Mouse (Mus musculus) neural tube, embryonic 12.5 days (tissue): ENCODE measurements around the gene Uaca. TPM values are rescaled to one million over a fixed set of nuclear protein-coding genes. Genes with fewer than 3 reads are reported as not detected.
A peak's percentile ranks its signal among the peaks of the same experiment; 100 is the strongest.

Experiments
- ATAC-seq: fragments of 200-750 bp; cut with Nextera tagmentation; 2 replicates; pipeline ENCODE4 v1.8.0; 2017; ENCODE audit warnings: low read depth, mild to moderate bottlenecking, moderate TSS enrichment, moderate library complexity; ENCODE audit not compliant: low FRiP score
- H3K27ac ChIP-seq: fragments of 300-500 bp; sonication (generic); 2 replicates; pipeline ENCODE4 v1.5.1; 2016
- H3K27me3 ChIP-seq: fragments of 300-500 bp; sonication (generic); replicated peaks from 2 replicates; pipeline ENCODE4 v1.6.1; 2016; ENCODE audit warnings: mild to moderate bottlenecking
- H3K36me3 ChIP-seq: fragments of 300-500 bp; sonication (generic); 2 replicates; pipeline ENCODE4 v1.6.1; 2016; ENCODE audit warnings: mild to moderate bottlenecking
- H3K4me1 ChIP-seq: fragments of 300-500 bp; sonication (generic); 2 replicates; pipeline ENCODE4 v1.6.1; 2016
- H3K4me2 ChIP-seq: fragments of 300-500 bp; sonication (generic); replicated peaks from 2 replicates; pipeline ENCODE4 v1.6.1; 2016; ENCODE audit warnings: mild to moderate bottlenecking
- H3K4me3 ChIP-seq: fragments of 300-500 bp; sonication (generic); 2 replicates; pipeline ENCODE4 v1.5.1; 2016
- H3K9ac ChIP-seq: fragments of 300-500 bp; sonication (generic); 2 replicates; pipeline ENCODE4 v1.6.1; 2016; ENCODE audit warnings: mild to moderate bottlenecking
- H3K9me3 ChIP-seq: fragments of 300-500 bp; sonication (generic); 2 replicates; pipeline ENCODE4 v1.6.1; 2016; ENCODE audit warnings: mild to moderate bottlenecking
- WGBS: fragments of 180-500 bp; shearing (Covaris S2); methylation state at CpG from one replicate; pipeline ENCODE4 v1.1.7; 2016; 5-methylcytosine and 5-hydroxymethylcytosine counted together
- polyA plus RNA-seq: library from polyadenylated mRNA; unstranded; fragments of >200 nt; fragmentation: Nextera tagmentation; extraction: Ambion mirVana; gene quantifications from 2 replicates; pipeline ENCODE4 v1.2.1, GENCODE M21; 2016

The Uaca gene
- polyA plus RNA-seq, result 31.3 and 35.2 TPM in 2 replicates

GRCm38 (mm10) chr9:60794210-60794840 is at the start of gene Uaca:
Gene Uaca, plus strand, starts transcription at chr9:60794542.
- peak; percentile 93 for ATAC-seq
- peak within 1 kb of the TSS; percentile 94 for H3K4me2 ChIP-seq
- H3K4me1 ChIP-seq, result peaks cover 6% of the 10 kb centered on the region; the same call in 1 of the 2 replicates
- H3K4me3 ChIP-seq, result peak within 1 kb of the TSS; percentile 68
- no peak within 1 kb of the TSS for H3K27ac ChIP-seq
- no peaks in the 10 kb centered on the region for H3K36me3 ChIP-seq
- no peaks in the 10 kb centered on the region for H3K9me3 ChIP-seq
- H3K27me3 ChIP-seq, result no peaks in the 10 kb centered on the region
- H3K9ac ChIP-seq, result peak within 1 kb of the TSS; percentile 65
- under 1% methylated on average over 45 of the region's 45 CpGs for WGBS

GRCm38 (mm10) chr9:60744971-60745370 is 49.4 kb upstream of the Uaca start:
- ATAC-seq, result no peak
- no peak overlapping the region for H3K4me3 ChIP-seq
- H3K27ac ChIP-seq, result no peak overlapping the region
- no peak overlapping the region for H3K9ac ChIP-seq
- WGBS, result 66% methylated on average over 4 of the region's 4 CpGs
- no peaks in the 10 kb centered on the region for H3K27me3 ChIP-seq
- H3K36me3 ChIP-seq, result no peaks in the 10 kb centered on the region
- H3K9me3 ChIP-seq, result no peaks in the 10 kb centered on the region
- no peaks in the 10 kb centered on the region for H3K4me1 ChIP-seq
- no peak overlapping the region for H3K4me2 ChIP-seq

DNA sequence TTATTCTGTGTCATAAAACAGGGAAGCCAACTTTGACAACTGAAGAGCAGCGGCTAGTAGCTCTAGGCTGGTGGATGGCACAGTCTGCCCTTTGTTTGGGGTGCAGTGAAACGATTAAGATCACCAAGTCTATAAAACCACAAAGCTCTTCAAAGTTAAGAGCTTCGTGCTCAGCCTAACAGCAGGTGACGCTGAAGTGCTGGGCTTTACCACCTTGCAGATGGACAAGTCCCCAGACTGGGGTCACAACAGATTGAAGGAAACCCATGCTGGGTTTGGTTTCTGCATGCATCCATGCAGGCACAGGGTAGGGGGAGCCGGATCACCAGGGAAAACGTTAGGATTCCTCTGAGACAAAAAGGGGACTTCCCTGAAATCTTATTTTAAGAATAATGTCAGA is 47.8 kb upstream of the Uaca start:
- no peak for ATAC-seq
- Histone ChIP-seq H3K4me1 (no peaks in the 10 kb centered on the region), H3K4me3 (no peak overlapping the region), H3K9me3 (no peaks in the 10 kb centered on the region), H3K9ac (no peak overlapping the region), H3K36me3 (no peaks in the 10 kb centered on the region), H3K4me2 (no peak overlapping the region), H3K27ac (no peak overlapping the region), H3K27me3 (no peaks in the 10 kb centered on the region)
- WGBS, result 22% methylated on average over 6 of the region's 6 CpGs

GRCm38 (mm10) chr9:60747672-60748071 is 46.7 kb upstream of the Uaca start:
- no peak overlapping the region for H3K9ac ChIP-seq
- H3K9me3 ChIP-seq, result no peaks in the 10 kb centered on the region
- no peaks in the 10 kb centered on the region for H3K27me3 ChIP-seq
- 87% methylated on average over 5 of the region's 5 CpGs for WGBS
- no peak for ATAC-seq
- no peaks in the 10 kb centered on the region for H3K4me1 ChIP-seq
- H3K4me3 ChIP-seq, result no peak overlapping the region
- no peak overlapping the region for H3K27ac ChIP-seq
- H3K36me3 ChIP-seq, result no peaks in the 10 kb centered on the region
- H3K4me2 ChIP-seq, result no peak overlapping the region

GRCm38 (mm10) chr9:60748191-60748590 is 46.2 kb upstream of the Uaca start:
- Histone ChIP-seq H3K4me3 (no peak overlapping the region), H3K27me3 (no peaks in the 10 kb centered on the region), H3K9me3 (no peaks in the 10 kb centered on the region), H3K36me3 (no peaks in the 10 kb centered on the region), H3K4me2 (no peak overlapping the region), H3K9ac (no peak overlapping the region), H3K4me1 (no peaks in the 10 kb centered on the region), H3K27ac (no peak overlapping the region)
- ATAC-seq, result no peak
- 79% methylated on average over 2 of the region's 2 CpGs for WGBS

- H3K9me3 ChIP-seq, result no peaks in the 10 kb centered on the region
- no peaks in the 10 kb centered on the region for H3K27me3 ChIP-seq
- no peak overlapping the region for H3K4me2 ChIP-seq
- H3K36me3 ChIP-seq, result no peaks in the 10 kb centered on the region
- no peak for ATAC-seq
- H3K4me1 ChIP-seq, result no peaks in the 10 kb centered on the region
- 92% methylated on average over 2 of the region's 2 CpGs for WGBS
- H3K4me3 ChIP-seq, result no peak overlapping the region
- H3K27ac ChIP-seq, result no peak overlapping the region
- H3K9ac ChIP-seq, result no peak overlapping the region
These were observed 45.2 kb upstream of the Uaca start for GRCm38 (mm10) chr9:60749105-60749504.

DNA sequence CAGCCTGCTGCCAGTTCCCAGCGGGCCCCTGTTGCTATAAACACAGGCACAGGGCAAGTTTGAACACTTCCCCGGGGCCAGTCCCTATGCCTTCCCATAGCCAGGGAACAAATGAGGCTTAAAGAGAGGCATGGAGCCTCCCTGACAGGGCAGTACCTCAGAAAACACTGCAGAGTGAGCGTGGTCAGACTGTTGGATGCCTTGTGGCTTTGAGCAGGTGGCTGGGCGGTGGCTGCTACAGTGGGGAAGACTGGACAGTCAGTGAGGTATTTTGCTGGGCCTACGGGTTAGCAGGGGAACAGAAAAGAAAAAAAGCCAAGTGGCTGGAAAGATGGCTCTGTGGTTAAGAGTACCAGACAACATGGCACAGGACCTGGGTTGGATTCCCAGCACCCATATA is 43.2 kb upstream of the Uaca start:
- no peaks in the 10 kb centered on the region for H3K36me3 ChIP-seq
- H3K4me1 ChIP-seq, result no peaks in the 10 kb centered on the region
- H3K4me2 ChIP-seq, result no peak overlapping the region
- H3K4me3 ChIP-seq, result no peak overlapping the region
- no peak overlapping the region for H3K27ac ChIP-seq
- H3K27me3 ChIP-seq, result no peaks in the 10 kb centered on the region
- 93% methylated on average over 5 of the region's 5 CpGs for WGBS
- no peaks in the 10 kb centered on the region for H3K9me3 ChIP-seq
- no peak overlapping the region for H3K9ac ChIP-seq
- no peak for ATAC-seq

DNA sequence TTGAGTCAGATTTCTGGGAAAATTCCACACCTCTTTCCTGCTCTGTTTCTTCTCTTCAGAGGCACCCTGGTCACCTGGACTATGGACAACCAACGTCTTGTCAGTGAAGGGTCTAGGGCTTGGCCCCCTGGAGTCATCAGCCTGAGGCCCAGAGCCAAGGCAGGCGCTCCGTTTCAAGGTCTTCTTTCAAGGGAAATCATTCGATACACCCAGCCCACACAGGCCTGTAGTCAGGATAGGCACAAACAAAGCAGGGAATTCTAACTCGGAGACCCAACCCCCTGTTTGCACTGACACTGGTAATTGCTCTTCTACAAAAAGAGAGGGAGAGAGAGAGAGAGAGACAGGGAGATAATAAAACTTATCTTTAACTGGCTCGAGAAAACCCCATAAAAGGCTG is 42.4 kb upstream of the Uaca start:
- Histone ChIP-seq H3K9me3 (no peaks in the 10 kb centered on the region), H3K4me3 (no peak overlapping the region), H3K4me2 (no peak overlapping the region), H3K4me1 (no peaks in the 10 kb centered on the region), H3K27ac (no peak overlapping the region), H3K9ac (no peak overlapping the region), H3K36me3 (no peaks in the 10 kb centered on the region), H3K27me3 (no peaks in the 10 kb centered on the region)
- ATAC-seq, result no peak
- 30% methylated on average over 6 of the region's 6 CpGs for WGBS

- Histone ChIP-seq H3K4me3 (no peak overlapping the region), H3K4me2 (no peak overlapping the region)
- ATAC-seq, result no peak
These were observed 41.7 kb upstream of the Uaca start for GRCm38 (mm10) chr9:60752636-60753035.

GRCm38 (mm10) chr9:60756258-60756657 is 38.1 kb upstream of the Uaca start:
- no peak overlapping the region for H3K4me2 ChIP-seq
- no peaks in the 10 kb centered on the region for H3K27me3 ChIP-seq
- 0 out of 2 replicates have a peak, but pooled peaks cover 6% of the 10 kb centered on the region for H3K4me1 ChIP-seq
- 35% methylated on average over 6 of the region's 6 CpGs for WGBS
- no peak overlapping the region for H3K9ac ChIP-seq
- H3K4me3 ChIP-seq, result no peak overlapping the region
- H3K36me3 ChIP-seq, result no peaks in the 10 kb centered on the region
- H3K9me3 ChIP-seq, result no peaks in the 10 kb centered on the region
- no peak for ATAC-seq
- H3K27ac ChIP-seq, result no peak overlapping the region

More at GRCm38 (mm10) chr9:60752636-60753035, 41.7 kb upstream of the Uaca start:
- Histone ChIP-seq H3K36me3 (no peaks in the 10 kb centered on the region), H3K4me1 (no peaks in the 10 kb centered on the region), H3K9ac (no peak overlapping the region), H3K27ac (no peak overlapping the region), H3K9me3 (no peaks in the 10 kb centered on the region), H3K27me3 (no peaks in the 10 kb centered on the region)

DNA sequence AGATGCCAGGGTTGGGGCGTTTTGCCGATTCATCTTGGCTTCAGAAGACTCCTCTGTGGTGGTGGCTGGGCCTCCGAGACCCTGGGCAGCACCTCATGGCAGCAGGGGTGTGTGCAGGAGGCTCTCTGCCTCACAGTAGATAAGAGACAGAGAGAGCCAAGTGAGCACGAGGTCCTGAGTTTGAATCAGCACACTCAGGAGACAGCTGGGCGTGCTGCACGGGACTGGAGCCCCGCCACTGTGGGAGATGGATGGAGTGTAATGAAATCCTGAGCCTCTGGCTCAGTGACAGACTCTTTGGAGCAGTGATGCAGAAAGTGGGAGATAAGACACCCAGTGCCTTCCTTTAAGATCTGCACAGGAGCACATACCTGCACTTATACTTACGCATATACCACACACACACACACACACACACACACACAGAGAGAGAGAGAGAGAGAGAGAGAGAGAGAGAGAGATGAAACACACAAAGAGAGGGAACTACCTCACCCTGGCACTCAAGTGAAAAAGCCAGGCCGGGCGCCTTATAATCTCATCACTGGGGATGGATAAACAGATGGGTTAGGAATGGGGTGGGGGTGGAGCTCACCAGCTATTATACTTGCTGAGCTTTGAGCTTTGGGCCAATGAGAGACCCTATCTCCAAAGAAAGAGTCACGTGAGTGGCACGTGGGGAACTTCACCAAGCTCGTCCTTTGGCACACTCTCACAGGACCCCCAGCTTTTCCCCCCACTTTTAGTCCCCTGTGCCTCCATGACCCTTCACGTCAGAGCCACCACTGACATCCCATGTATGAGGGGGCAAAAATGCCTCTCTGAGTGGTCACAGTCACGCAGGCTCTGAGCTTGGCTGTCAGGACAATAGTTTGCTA is 37.2 kb upstream of the Uaca start:
- no peak overlapping the region for H3K4me3 ChIP-seq
- H3K9ac ChIP-seq, result no peak overlapping the region
- 0 out of 2 replicates have a peak, but pooled peaks cover 6% of the 10 kb centered on the region for H3K4me1 ChIP-seq
- 78% methylated on average over 15 of the region's 15 CpGs for WGBS
- ATAC-seq, result no peak
- no peaks in the 10 kb centered on the region for H3K27me3 ChIP-seq
- H3K27ac ChIP-seq, result no peak overlapping the region
- H3K4me2 ChIP-seq, result no peak overlapping the region
- H3K9me3 ChIP-seq, result no peaks in the 10 kb centered on the region
- no peaks in the 10 kb centered on the region for H3K36me3 ChIP-seq

DNA sequence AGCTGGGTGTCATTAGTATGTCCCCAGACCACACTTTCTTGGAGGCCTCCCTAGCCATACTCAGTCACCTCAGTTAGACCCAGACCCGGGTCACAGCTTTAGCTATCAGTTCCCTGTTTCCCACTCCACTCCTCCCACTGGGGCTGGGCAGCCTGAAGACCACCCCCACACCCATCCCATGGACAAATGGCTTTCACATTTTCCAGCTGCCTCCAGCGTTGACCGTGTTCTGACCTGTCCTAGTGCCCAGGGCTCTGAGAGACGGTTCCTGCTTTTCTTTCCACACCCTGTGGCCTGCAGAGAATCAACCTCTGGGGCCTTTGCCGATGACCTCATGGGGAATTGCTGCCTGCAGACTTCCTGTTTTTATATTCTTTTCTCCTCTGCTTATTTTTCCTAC is 36.5 kb upstream of the Uaca start:
- no peak for ATAC-seq
- H3K36me3 ChIP-seq, result no peaks in the 10 kb centered on the region
- H3K9ac ChIP-seq, result no peak overlapping the region
- H3K27me3 ChIP-seq, result no peaks in the 10 kb centered on the region
- no peak overlapping the region for H3K4me2 ChIP-seq
- WGBS, result 51% methylated on average over 5 of the region's 5 CpGs
- 0 out of 2 replicates have a peak, but pooled peaks cover 6% of the 10 kb centered on the region for H3K4me1 ChIP-seq
- H3K4me3 ChIP-seq, result no peak overlapping the region
- H3K9me3 ChIP-seq, result no peaks in the 10 kb centered on the region
- H3K27ac ChIP-seq, result no peak overlapping the region
